Comparison of ENCODE assay signal across 26 mouse cellular contexts in the genomic region with DNA sequence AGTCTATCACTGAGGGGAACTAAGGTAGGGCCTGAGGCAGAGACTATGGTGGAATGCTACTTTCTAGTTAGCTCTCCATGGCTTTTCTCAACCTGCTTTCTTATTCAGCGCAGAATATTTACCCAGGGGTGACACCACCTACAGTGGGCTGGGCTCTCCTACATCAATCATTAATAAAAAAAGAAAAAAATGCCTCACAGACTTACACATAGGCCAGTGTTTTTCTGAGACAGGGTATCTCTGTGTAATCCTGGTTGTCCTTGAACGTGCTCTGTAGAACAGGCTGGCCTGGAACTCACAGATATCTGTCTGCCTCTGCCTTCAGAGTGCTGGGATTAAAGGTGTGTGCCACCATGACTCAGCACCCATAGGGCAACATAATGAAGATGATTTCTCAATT.
"Had no signal": no experiment of that assay in that cellular context is flagged by ENCODE, and none has a peak within 500 bp of the region (broad histone marks: within the 10 kb centered on the region; RNA-seq: fewer than 3 reads in every experiment).

No protein-coding gene starts in this region.

- H3K36me3 ChIP-seq: heart, embryonic 13.5 days; heart, embryonic 15.5 days; hindbrain, embryonic 13.5 days; hindbrain, embryonic 15.5 days; kidney, embryonic 15.5 days; limb, embryonic 13.5 days; limb, embryonic 15.5 days; liver, embryonic 12.5 days had no signal

- H3K4me1 ChIP-seq: liver, embryonic 12.5 days had no signal

- H3K27me3 ChIP-seq: heart, embryonic 13.5 days; heart, embryonic 15.5 days; hindbrain, embryonic 15.5 days; kidney, embryonic 15.5 days; limb, embryonic 13.5 days; limb, embryonic 15.5 days had no signal

- ATAC-seq: forebrain, postnatal 0 days; hindbrain, postnatal 0 days; liver, embryonic 12.5 days had no signal

- H3K4me2 ChIP-seq: heart, embryonic 11.5 days; heart, embryonic 13.5 days; heart, embryonic 15.5 days; hindbrain, embryonic 13.5 days; hindbrain, embryonic 15.5 days; kidney, embryonic 15.5 days; limb, embryonic 13.5 days; limb, embryonic 15.5 days; liver, embryonic 12.5 days had no signal

- H3K4me3 ChIP-seq: gastrocnemius, adult 2 months; heart, embryonic 13.5 days; heart, embryonic 15.5 days; hindbrain, embryonic 13.5 days; hindbrain, embryonic 15.5 days; kidney, embryonic 15.5 days; limb, embryonic 13.5 days; limb, embryonic 15.5 days; liver, embryonic 12.5 days had no signal

- DNase-seq: forebrain, postnatal 0 days; gastrocnemius, adult 2 months; gastrocnemius, postnatal 10 days; gastrocnemius, postnatal 25 days; heart, adult 18-20 months; heart, postnatal 14 days; heart, postnatal 36 days; kidney, adult 11 months; kidney, adult 2 months; kidney, adult 9 months; kidney, postnatal 14 days; kidney, postnatal 36 days; layer of hippocampus, adult 9-11 months; layer of hippocampus, postnatal 36 days; left cerebral cortex, postnatal 4 days had no signal

- H3K27ac ChIP-seq: gastrocnemius, adult 2 months; heart, embryonic 13.5 days; heart, embryonic 15.5 days; hindbrain, embryonic 13.5 days; hindbrain, embryonic 15.5 days; hindbrain, postnatal 0 days; kidney, embryonic 15.5 days; kidney, postnatal 0 days; limb, embryonic 13.5 days; limb, embryonic 15.5 days; liver, embryonic 12.5 days had no signal

- H3K9ac ChIP-seq: forebrain, postnatal 0 days; heart, embryonic 13.5 days; heart, embryonic 15.5 days; hindbrain, embryonic 13.5 days; hindbrain, embryonic 15.5 days; kidney, embryonic 15.5 days; limb, embryonic 13.5 days; limb, embryonic 15.5 days; liver, embryonic 12.5 days had no signal

- H3K9me3 ChIP-seq: heart, embryonic 13.5 days; heart, embryonic 15.5 days; hindbrain, embryonic 13.5 days; hindbrain, embryonic 15.5 days; kidney, embryonic 15.5 days; limb, embryonic 13.5 days; limb, embryonic 15.5 days; liver, embryonic 12.5 days had no signal
